Mouse (Mus musculus) MEL (cell line): Measurements from ENCODE around the gene Stx17. TPM values are rescaled to one million over a fixed set of nuclear protein-coding genes. Genes with fewer than 3 reads are reported as not detected.

Experiments used
- DNase-seq: peaks from one replicate; pipeline ENCODE4 v3.0.0; 2011; ENCODE audit warnings: low read depth, low spot score
- H3K27ac ChIP-seq: 2 replicates; pipeline ENCODE4 v1.5.1; 2012; ENCODE audit warnings: low read depth, mild to moderate bottlenecking, control low read depth, low read length, moderate library complexity; ENCODE audit not compliant: control insufficient read depth
- H3K27me3 ChIP-seq, 2 experiments: fragments of 150-350 bp in 1 of 2; sonication (generic) in 1 of 2; 2 replicates each; pipeline ENCODE4 v1.6.1; 2012; ENCODE audit warnings: low read length in 2 of 2, mild to moderate bottlenecking in 2 of 2, improper control_type of control experiment in 1 of 2, moderate library complexity in 1 of 2; ENCODE audit not compliant: insufficient read depth in 2 of 2, control insufficient read depth in 1 of 2
- H3K36me3 ChIP-seq, 2 experiments: 2 replicates each; pipeline ENCODE4 v1.6.1; 2012 to 2014; ENCODE audit warnings: low read length in 2 of 2, improper control_type of control experiment in 1 of 2, inconsistent platforms in 1 of 2, mild to moderate bottlenecking in 1 of 2; ENCODE audit not compliant: insufficient read depth in 2 of 2, control insufficient read depth in 1 of 2
- H3K4me1 ChIP-seq, 2 experiments: fragments of 150-350 bp in 1 of 2; sonication (generic) in 1 of 2; 2 replicates each; pipeline ENCODE4 v1.6.1; 2012; ENCODE audit warnings: low read length in 2 of 2, improper control_type of control experiment in 1 of 2, mild to moderate bottlenecking in 1 of 2; ENCODE audit not compliant: insufficient read depth in 2 of 2, control insufficient read depth in 1 of 2
- H3K4me3 ChIP-seq, 2 experiments: fragments of 150-350 bp in 1 of 2; sonication (generic) in 1 of 2; 2 replicates each; pipeline ENCODE4 v1.5.1; 2012; ENCODE audit warnings: low read depth in 2 of 2, low read length in 2 of 2, mild to moderate bottlenecking in 2 of 2, moderate library complexity in 2 of 2, control low read depth in 1 of 2, improper control_type of control experiment in 1 of 2; ENCODE audit not compliant: control insufficient read depth in 1 of 2, insufficient read depth in 1 of 2
- H3K79me2 ChIP-seq: 2 replicates; pipeline ENCODE4 v1.6.1; 2012; ENCODE audit warnings: mild to moderate bottlenecking, low read length, moderate library complexity; ENCODE audit not compliant: control insufficient read depth, poor library complexity, insufficient read depth
- H3K9ac ChIP-seq: 2 replicates; pipeline ENCODE4 v1.6.1; 2012; ENCODE audit warnings: low read depth, mild to moderate bottlenecking, control low read depth, low read length, moderate library complexity; ENCODE audit not compliant: control insufficient read depth, poor library complexity, severe bottlenecking
- H3K9me3 ChIP-seq: fragments of 150-350 bp; sonication (generic); replicated peaks from 2 replicates; pipeline ENCODE4 v1.6.1; 2012; ENCODE audit warnings: mild to moderate bottlenecking, low read length, improper control_type of control experiment, moderate library complexity; ENCODE audit not compliant: insufficient read depth
- CHD1 ChIP-seq: IDR thresholded peaks from 2 replicates; pipeline ENCODE4 v1.6.1; 2012; ENCODE audit warnings: low read depth, mild to moderate bottlenecking, inconsistent platforms, low read length, improper control_type of control experiment
- CHD2 ChIP-seq: IDR thresholded peaks from 2 replicates; pipeline ENCODE4 v1.6.1; 2011; ENCODE audit warnings: low read length, improper control_type of control experiment
- CTCF ChIP-seq, 3 experiments: IDR thresholded peaks in 2 of 3; conservative IDR thresholded peaks in 1 of 3; 2 replicates each; pipeline ENCODE4 v1.5.1; 2011 to 2012; ENCODE audit warnings: low read length in 3 of 3, low read depth in 2 of 3, mild to moderate bottlenecking in 2 of 3, improper control_type of control experiment in 1 of 3, inconsistent platforms in 1 of 3, mixed read lengths in 1 of 3, moderate library complexity in 1 of 3; ENCODE audit not compliant: control insufficient read depth in 1 of 3, insufficient read depth in 1 of 3, poor library complexity in 1 of 3, severe bottlenecking in 1 of 3
- E2F4 ChIP-seq: IDR thresholded peaks from 2 replicates; pipeline ENCODE4 v1.6.1; 2011; ENCODE audit warnings: low read depth, low read length, improper control_type of control experiment, borderline replicate concordance
- ETS1 ChIP-seq: IDR thresholded peaks from 2 replicates; pipeline ENCODE4 v1.6.1; 2012; ENCODE audit warnings: low read depth, mild to moderate bottlenecking, inconsistent platforms, low read length, improper control_type of control experiment, moderate library complexity
- HCFC1 ChIP-seq: IDR thresholded peaks from 2 replicates; pipeline ENCODE4 v1.6.1; 2012; ENCODE audit warnings: low read depth, mild to moderate bottlenecking, inconsistent platforms, low read length, improper control_type of control experiment, moderate library complexity
- JUND ChIP-seq: IDR thresholded peaks from 2 replicates; pipeline ENCODE4 v1.6.1; 2011; ENCODE audit warnings: low read depth, mild to moderate bottlenecking, improper control_type of control experiment, low read length
- MAFK ChIP-seq: IDR thresholded peaks from 2 replicates; pipeline ENCODE4 v1.6.1; 2011; ENCODE audit warnings: low read depth, mild to moderate bottlenecking, low read length, improper control_type of control experiment, borderline replicate concordance
- MAX ChIP-seq: IDR thresholded peaks from 2 replicates; pipeline ENCODE4 v1.6.1; 2011; ENCODE audit warnings: low read length, improper control_type of control experiment
- MAZ ChIP-seq: IDR thresholded peaks from 2 replicates; pipeline ENCODE4 v1.6.1; 2012; ENCODE audit warnings: low read depth, mild to moderate bottlenecking, inconsistent platforms, low read length, improper control_type of control experiment
- MXI1 ChIP-seq: IDR thresholded peaks from 2 replicates; pipeline ENCODE4 v1.6.1; 2011; ENCODE audit warnings: mild to moderate bottlenecking, low read depth, low read length, improper control_type of control experiment
- MYB ChIP-seq: IDR thresholded peaks from 2 replicates; pipeline ENCODE4 v1.6.1; 2011; ENCODE audit warnings: mild to moderate bottlenecking, low read depth, low read length, improper control_type of control experiment
- NELFE ChIP-seq: IDR thresholded peaks from 2 replicates; pipeline ENCODE4 v1.6.1; 2011; ENCODE audit warnings: low read depth, low read length, improper control_type of control experiment
- NRF1 ChIP-seq: IDR thresholded peaks from 2 replicates; pipeline ENCODE4 v1.6.1; 2014; ENCODE audit warnings: low read depth, mild to moderate bottlenecking, inconsistent platforms, low read length, improper control_type of control experiment, moderate library complexity; ENCODE audit not compliant: poor library complexity, insufficient read depth, severe bottlenecking
- POLR2A ChIP-seq, 2 experiments: IDR thresholded peaks; 2 replicates each; pipeline ENCODE4 v1.6.1; 2011 to 2012; ENCODE audit warnings: low read length in 2 of 2, mild to moderate bottlenecking in 2 of 2, control low read depth in 1 of 2, improper control_type of control experiment in 1 of 2, low read depth in 1 of 2, moderate library complexity in 1 of 2; ENCODE audit not compliant: control insufficient read depth in 1 of 2, insufficient read depth in 1 of 2, poor library complexity in 1 of 2
- POLR2AphosphoS2 ChIP-seq: IDR thresholded peaks from 2 replicates; pipeline ENCODE4 v1.6.1; 2011; ENCODE audit warnings: low read length, improper control_type of control experiment
- RAD21 ChIP-seq: IDR thresholded peaks from 2 replicates; pipeline ENCODE4 v1.6.1; 2011; ENCODE audit warnings: mild to moderate bottlenecking, low read depth, low read length, improper control_type of control experiment
- SIN3A ChIP-seq: IDR thresholded peaks from 2 replicates; pipeline ENCODE4 v1.6.1; 2012; ENCODE audit warnings: low read length, improper control_type of control experiment, inconsistent platforms
- SMC3 ChIP-seq: IDR thresholded peaks from 2 replicates; pipeline ENCODE4 v1.6.1; 2011; ENCODE audit warnings: low read depth, low read length, improper control_type of control experiment
- TAL1 ChIP-seq: IDR thresholded peaks from 2 replicates; pipeline ENCODE4 v1.6.1; 2012; ENCODE audit warnings: mild to moderate bottlenecking, inconsistent platforms, low read length, moderate library complexity, mixed read lengths
- TCF12 ChIP-seq: IDR thresholded peaks from 2 replicates; pipeline ENCODE4 v1.6.1; 2014; ENCODE audit warnings: low read depth, mild to moderate bottlenecking, inconsistent platforms, low read length, improper control_type of control experiment, moderate library complexity
- USF1 ChIP-seq: IDR thresholded peaks from 2 replicates; pipeline ENCODE4 v1.6.1; 2014; ENCODE audit warnings: low read depth, mild to moderate bottlenecking, inconsistent platforms, low read length, improper control_type of control experiment, moderate library complexity
- USF2 ChIP-seq, 2 experiments: IDR thresholded peaks; 2 replicates each; pipeline ENCODE4 v1.6.1; 2011 to 2012; ENCODE audit warnings: improper control_type of control experiment in 2 of 2, low read length in 2 of 2, borderline replicate concordance in 1 of 2, inconsistent platforms in 1 of 2, low read depth in 1 of 2, mild to moderate bottlenecking in 1 of 2; ENCODE audit not compliant: insufficient read depth in 1 of 2
- ZC3H11A ChIP-seq: IDR thresholded peaks from 2 replicates; pipeline ENCODE4 v1.6.1; 2012; ENCODE audit warnings: low read depth, mild to moderate bottlenecking, inconsistent platforms, low read length, improper control_type of control experiment
- ZNF384 ChIP-seq: IDR thresholded peaks from 2 replicates; pipeline ENCODE4 v1.6.1; 2012; ENCODE audit warnings: low read depth, mild to moderate bottlenecking, inconsistent platforms, low read length, improper control_type of control experiment
- polyA plus RNA-seq, 2 experiments: library from polyadenylated mRNA; stranded (reverse) in 1 of 2; unstranded in 1 of 2; fragments of >175 nt in 1 of 2; fragments of >200 nt in 1 of 2; gene quantifications; 2 replicates each; pipeline versions ENCODE4 v1.2.1 to v1.2.4; 2012; ENCODE audit warnings: low replicate concordance in 2 of 2, low read depth in 1 of 2; ENCODE audit not compliant: insufficient read length in 2 of 2, insufficient read depth in 1 of 2, missing spikeins in 1 of 2
- total RNA-seq: library from RNA; depleted of rRNA; stranded (reverse); fragments of 300-350 nt; gene quantifications from 2 replicates; pipeline ENCODE4 v1.2.3, GENCODE M21; 2012

Stx17 gene
- total and polyA plus RNA-seq, 3 experiments, result 10.4 to 55.1 (median 10.5) TPM

DNA sequence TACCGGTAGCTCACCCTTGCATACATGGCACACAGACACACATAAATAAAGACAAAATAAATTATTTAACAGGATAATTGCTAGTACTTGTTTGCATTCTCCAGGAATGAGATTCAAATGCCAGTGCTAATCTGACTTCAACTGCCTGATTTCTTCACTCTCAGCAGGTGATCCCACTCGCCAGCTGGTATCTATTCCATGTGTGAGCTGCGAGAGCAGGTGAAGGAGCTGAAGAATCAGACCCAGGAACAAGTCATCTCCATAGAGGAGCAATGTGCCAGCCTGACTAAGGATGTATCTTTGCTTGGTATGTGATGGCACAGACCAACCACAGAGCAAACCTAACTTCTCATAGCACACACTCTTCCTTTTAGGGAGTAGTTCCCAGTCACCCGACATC, 78.8 kb downstream of the Stx17 start:
- DNase-seq, result no peak
- Histone ChIP-seq H3K27ac (no peak overlapping the region), H3K79me2 (no peaks in the 10 kb centered on the region; the same call in 1 of the 2 replicates), H3K36me3 (peaks cover 0 to 5% of the 10 kb centered on the region in 2 experiments; a peak in 3 of 4 replicates), H3K9ac (no peak overlapping the region), H3K9me3 (no peaks in the 10 kb centered on the region), H3K27me3 (no peaks in the 10 kb centered on the region), H3K4me1 (no peaks in the 10 kb centered on the region; a peak in 1 of 4 replicates), H3K4me3 (no peak overlapping the region)
- TF ChIP-seq SMC3, result no peak
- TF ChIP-seq TAL1, result no peak
- no peak for TF ChIP-seq CHD1
- no peak for TF ChIP-seq HCFC1
- no peak for TF ChIP-seq ETS1
- no peak for TF ChIP-seq SIN3A
- no peak for TF ChIP-seq MAFK
- TF ChIP-seq MAX, result no peak
- no peak for TF ChIP-seq ZNF384
- TF ChIP-seq CTCF (IDR thresholded peaks at IDR 0.05 in 2 of 3, conservative IDR thresholded peaks at IDR 0.05 in 1 of 3; ENCODE audit: control insufficient read depth in 1 of 3, insufficient read depth in 1 of 3, low read depth in 2 of 3, low read length in 3 of 3, poor library complexity in 1 of 3, severe bottlenecking in 1 of 3), result no peak
- TF ChIP-seq USF1, result no peak

- Histone ChIP-seq H3K4me1 (no peaks in the 10 kb centered on the region), H3K9me3 (no peaks in the 10 kb centered on the region), H3K79me2 (no peaks in the 10 kb centered on the region), H3K9ac (no peak overlapping the region), H3K4me3 (no peak overlapping the region), H3K27ac (no peak overlapping the region), H3K27me3 (no peaks in the 10 kb centered on the region), H3K36me3 (peaks cover 0 to 2% of the 10 kb centered on the region in 2 experiments; a peak in 2 of 4 replicates)
- peak; percentile 41 for DNase-seq
- TF ChIP-seq SMC3 (peak; percentile 70), E2F4 (no peak), POLR2AphosphoS2 (no peak), USF2 (IDR thresholded peaks at IDR 0.05; ENCODE audit: borderline replicate concordance in 1 of 2, insufficient read depth in 1 of 2, low read depth in 1 of 2, low read length in 2 of 2) (no peak), USF1 (no peak), RAD21 (peak; percentile 47), HCFC1 (no peak), ZC3H11A (0 out of 2 replicates have a peak, but pooled peaks have one; percentile 10), MAZ (no peak), JUND (no peak), MXI1 (no peak), ETS1 (no peak), CHD2 (no peak), POLR2A (IDR thresholded peaks at IDR 0.05; ENCODE audit: control insufficient read depth in 1 of 2, insufficient read depth in 1 of 2, low read depth in 1 of 2, low read length in 2 of 2, poor library complexity in 1 of 2) (no peak), NELFE (no peak), MAFK (no peak), NRF1 (no peak), MAX (no peak), TCF12 (no peak), CTCF (IDR thresholded peaks at IDR 0.05 in 2 of 3, conservative IDR thresholded peaks at IDR 0.05 in 1 of 3; ENCODE audit: control insufficient read depth in 1 of 3, insufficient read depth in 1 of 3, low read depth in 2 of 3, low read length in 3 of 3, poor library complexity in 1 of 3, severe bottlenecking in 1 of 3) (peak; percentile 55 to 81 (median 66)), TAL1 (no peak), MYB (no peak)
Observed at GRCm38 (mm10) chr4:48225173-48225572, 100.5 kb downstream of the Stx17 start.
